ENCODE assay signal across 8 mouse cellular contexts in genomic region chr19:56566041-56566440, GRCm38 (mm10). TPM values are rescaled to one million over a fixed set of nuclear protein-coding genes. Genes with fewer than 3 reads are reported as not detected.
DNase-seq lines count a peak whose midpoint lies in the region; ATAC-seq and TF ChIP-seq lines count a peak whose summit lies in the region.

No protein-coding gene starts in this region.

- H3K9me3 ChIP-seq in midbrain, embryonic 11.5 days (ENCODE audit: control insufficient read depth, low read length), result no peaks in the 10 kb centered on the region
- H3K9me3 ChIP-seq in midbrain, embryonic 16.5 days (replicated peaks; ENCODE audit: control insufficient read depth, low read length, poor library complexity, severe bottlenecking), result no peaks in the 10 kb centered on the region

- TF ChIP-seq POLR2A in cerebellum, adult 2 months (IDR thresholded peaks at IDR 0.05; ENCODE audit: borderline replicate concordance, insufficient read depth, low read length), result no peak

- no peaks in the 10 kb centered on the region for H3K27me3 ChIP-seq in cerebellum, adult 2 months (ENCODE audit: control insufficient read depth, insufficient read depth, low read length)
- no peaks in the 10 kb centered on the region for H3K27me3 ChIP-seq in midbrain, embryonic 11.5 days (ENCODE audit: control insufficient read depth, insufficient read depth, low read length)
- no peaks in the 10 kb centered on the region for H3K27me3 ChIP-seq in midbrain, embryonic 16.5 days (ENCODE audit: control insufficient read depth, insufficient read depth, low read depth, low read length)

- no peaks in the 10 kb centered on the region; the same call in 1 of the 2 replicates for H3K36me3 ChIP-seq in midbrain, embryonic 11.5 days (ENCODE audit: control insufficient read depth, insufficient read depth, low read length)
- no peaks in the 10 kb centered on the region for H3K36me3 ChIP-seq in midbrain, embryonic 16.5 days (ENCODE audit: control insufficient read depth, insufficient read depth, low read length)

- no peak overlapping the region for H3K4me3 ChIP-seq in cerebellum, adult 2 months (replicated peaks; ENCODE audit: insufficient read depth, low read depth, low read length)
- no peak overlapping the region for H3K4me3 ChIP-seq in midbrain, embryonic 11.5 days (ENCODE audit: low read depth, low read length)
- no peak overlapping the region for H3K4me3 ChIP-seq in midbrain, embryonic 16.5 days (ENCODE audit: low read depth, low read length)

- no peak for ATAC-seq in midbrain, embryonic 11.5 days (ENCODE audit: low FRiP score)
- no peak for ATAC-seq in midbrain, embryonic 16.5 days

- TF ChIP-seq CTCF in cerebellum, adult 2 months (IDR thresholded peaks at IDR 0.05; ENCODE audit: borderline replicate concordance, insufficient read depth, low read depth, low read length), result peak; percentile 43; the same call in 1 of the 2 replicates

- peak in 1 of 2 experiments; percentile 18 for DNase-seq in cerebellum, adult 2 months
- DNase-seq in cerebellum, adult 9-10 months, result no peak
- DNase-seq in midbrain, embryonic 11.5 days (ENCODE audit: low spot score, missing footprints), result peak; percentile 86
- DNase-seq in heart, adult 8-10 months (ENCODE audit: low spot score), result peak; percentile 78
- DNase-seq in left cerebral cortex, adult 18-20 months (ENCODE audit: low spot score in 2 of 2), result peak; percentile 65 to 67
- DNase-seq in right cerebral cortex, adult 18-20 months, result peak; percentile 71
- DNase-seq in spleen, postnatal 10 days (ENCODE audit: low spot score in 2 of 2), result no peak

- no peak overlapping the region for H3K4me2 ChIP-seq in midbrain, embryonic 11.5 days
- H3K4me2 ChIP-seq in midbrain, embryonic 16.5 days (ENCODE audit: low read length), result no peak overlapping the region

- WGBS in cerebellum, adult 2 months, result 92% methylated on average over 4 of the region's 4 CpGs
- WGBS in midbrain, embryonic 11.5 days, result 90% methylated on average over 4 of the region's 4 CpGs
- WGBS in midbrain, embryonic 16.5 days, result 89% methylated on average over 4 of the region's 4 CpGs

- H3K27ac ChIP-seq in cerebellum, adult 2 months (ENCODE audit: insufficient read depth, low read length), result no peak overlapping the region
- H3K27ac ChIP-seq in midbrain, embryonic 11.5 days (ENCODE audit: low read depth, low read length), result no peak overlapping the region
- H3K27ac ChIP-seq in midbrain, embryonic 16.5 days (ENCODE audit: low read length), result no peak overlapping the region

- H3K9ac ChIP-seq in midbrain, embryonic 11.5 days (ENCODE audit: low read length), result no peak overlapping the region
- H3K9ac ChIP-seq in midbrain, embryonic 16.5 days (ENCODE audit: low read depth, low read length), result no peak overlapping the region

- H3K4me1 ChIP-seq in cerebellum, adult 2 months (ENCODE audit: control insufficient read depth, insufficient read depth, low read length), result peaks cover 4% of the 10 kb centered on the region; the same call in 1 of the 2 replicates
- H3K4me1 ChIP-seq in midbrain, embryonic 11.5 days (ENCODE audit: control insufficient read depth, insufficient read depth, low read length), result no peaks in the 10 kb centered on the region; the same call in 1 of the 2 replicates
- no peaks in the 10 kb centered on the region; the same call in 1 of the 2 replicates for H3K4me1 ChIP-seq in midbrain, embryonic 16.5 days (ENCODE audit: control insufficient read depth, insufficient read depth, low read length)

RNA-seq across cellular contexts. Expression of gene Nhlrc2, which starts 18.0 kb away (rescaled TPM):
- polyA plus RNA-seq in cerebellum, adult 2 months (2012; rRNA removed), result 10.8 and 11.8 TPM in 2 replicates
- polyA plus RNA-seq in midbrain, embryonic 11.5 days (2014; fragmentation: Nextera tagmentation; extraction: Ambion mirVana), result 13.3 and 14.7 TPM in 2 replicates
- polyA plus RNA-seq in midbrain, embryonic 16.5 days (2015; fragmentation: Nextera tagmentation; extraction: Ambion mirVana), result 7.8 and 7.9 TPM in 2 replicates
- total RNA-seq in heart, adult 8-10 months (2022), result 10 to 100 TPM; 25.7 to 28.2 (median 27.7) TPM
- 10 to 100 TPM; 14.1 to 15.2 TPM for total RNA-seq in left cerebral cortex, adult 18-20 months (2021)

RNA-seq across cellular contexts. Expression of gene Dclre1a, which starts 18.0 kb away (rescaled TPM):
- 8.4 and 9.4 TPM in 2 replicates for polyA plus RNA-seq in cerebellum, adult 2 months (2012; rRNA removed)
- polyA plus RNA-seq in midbrain, embryonic 11.5 days (2014; fragmentation: Nextera tagmentation; extraction: Ambion mirVana), result 16.5 and 21.0 TPM in 2 replicates
- polyA plus RNA-seq in midbrain, embryonic 16.5 days (2015; fragmentation: Nextera tagmentation; extraction: Ambion mirVana), result 10.9 and 11.0 TPM in 2 replicates
- 10 to 100 TPM in 2 of 4 experiments, 1 to 10 TPM in 2; 7.4 to 12.5 (median 10.6) TPM for total RNA-seq in heart, adult 8-10 months (2022)
- total RNA-seq in left cerebral cortex, adult 18-20 months (2021), result 10 to 100 TPM in 1 of 2 experiments, 1 to 10 TPM in 1; 9.0 to 10.1 TPM

Comparison
In these comparisons a context has a peak if more than half of its experiments do, and no peak if none do; other contexts are left out.
1. DNase-seq: peak in midbrain, embryonic 11.5 days (single experiment), heart, adult 8-10 months (single experiment), left cerebral cortex, adult 18-20 months (2 of 2) and right cerebral cortex, adult 18-20 months (single experiment); none in cerebellum, adult 9-10 months (single experiment) and spleen, postnatal 10 days (0 of 2).